Mouse (Mus musculus): ENCODE results near the gene Abhd14a. TPM values are rescaled to one million over a fixed set of nuclear protein-coding genes. Genes with fewer than 3 reads are reported as not detected.

The Abhd14a gene
- 1.0 TPM for polyA plus RNA-seq (2014; fragmentation: Illumina TruSeq; extraction: RNeasy Lipid Tissue Mini Kit (QIAGEN cat#74804); ENCODE audit: low read depth, low replicate concordance)

GRCm38 (mm10) chr9:106447348-106447747, at the start of gene Abhd14a, which contains the start of gene Abhd14b:
Gene Abhd14a (minus strand): TSS chr9:106447678.
Gene Abhd14b (plus strand): TSS chr9:106447459.

GRCm38 (mm10) chr9:106476924-106477484, 29.5 kb upstream of the Abhd14a start, which contains the start of gene Parp3:
Gene Parp3 (minus strand): TSS chr9:106476949.

DNA sequence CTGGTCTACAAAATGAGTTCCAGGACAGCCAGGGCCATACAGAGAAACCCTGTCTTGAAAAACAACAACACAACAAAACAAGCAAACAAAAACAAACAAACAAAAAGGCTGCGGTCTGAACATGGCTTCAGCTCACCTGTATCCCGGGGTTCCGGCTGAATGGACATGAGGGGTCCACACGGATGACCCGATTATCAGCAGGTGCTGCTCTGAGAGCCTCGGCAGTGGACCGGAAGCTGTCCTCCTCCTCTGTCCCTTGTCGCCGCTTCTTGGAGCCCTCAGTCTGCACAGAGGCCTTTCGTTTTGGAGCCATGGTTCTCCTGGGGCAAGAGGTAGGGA, 28.2 kb upstream of the Abhd14a start, which contains the start of gene Rrp9:
Gene Rrp9 (plus strand): TSS at position 301 of the 339 bp plus-strand sequence.

DNA sequence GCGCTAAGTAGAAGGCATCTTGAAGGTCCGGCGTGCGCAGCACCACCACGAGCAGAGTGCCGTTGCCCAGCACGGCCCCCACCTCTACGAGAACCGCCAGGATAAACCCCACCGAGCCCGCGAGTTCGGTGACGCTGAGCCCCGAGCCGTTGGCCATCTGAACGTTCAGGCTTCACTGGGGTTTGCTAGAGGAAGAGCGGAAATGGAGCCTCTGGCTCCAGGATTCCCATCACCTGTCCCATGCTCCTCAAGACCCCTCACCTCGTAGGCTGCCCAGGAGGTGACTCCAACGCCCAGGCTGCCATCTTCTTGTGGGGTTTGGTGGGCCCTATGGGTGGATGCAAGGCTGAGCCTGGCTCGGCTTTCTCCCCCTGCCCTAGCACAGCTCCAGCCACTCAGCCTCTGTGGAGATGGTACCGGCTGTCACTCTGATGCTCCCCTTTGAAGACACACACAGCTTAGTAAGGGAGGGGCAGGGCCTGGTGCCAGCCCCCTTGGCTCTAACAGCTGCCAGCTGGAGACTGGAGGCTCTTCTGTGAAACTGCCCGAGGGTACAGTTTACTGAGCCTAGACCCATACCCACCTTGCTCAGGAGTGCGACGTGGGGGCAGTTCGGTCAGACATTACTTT, 18.2 kb upstream of the Abhd14a start, which contains the start of gene Gpr62:
Gene Gpr62 (minus strand): TSS at position 368 of the 630 bp plus-strand sequence.

GRCm38 (mm10) chr9:106453271-106454070, 6.0 kb upstream of the Abhd14a start, which contains the start of gene Pcbp4:
Gene Pcbp4 (plus strand): TSS chr9:106453291.

DNA sequence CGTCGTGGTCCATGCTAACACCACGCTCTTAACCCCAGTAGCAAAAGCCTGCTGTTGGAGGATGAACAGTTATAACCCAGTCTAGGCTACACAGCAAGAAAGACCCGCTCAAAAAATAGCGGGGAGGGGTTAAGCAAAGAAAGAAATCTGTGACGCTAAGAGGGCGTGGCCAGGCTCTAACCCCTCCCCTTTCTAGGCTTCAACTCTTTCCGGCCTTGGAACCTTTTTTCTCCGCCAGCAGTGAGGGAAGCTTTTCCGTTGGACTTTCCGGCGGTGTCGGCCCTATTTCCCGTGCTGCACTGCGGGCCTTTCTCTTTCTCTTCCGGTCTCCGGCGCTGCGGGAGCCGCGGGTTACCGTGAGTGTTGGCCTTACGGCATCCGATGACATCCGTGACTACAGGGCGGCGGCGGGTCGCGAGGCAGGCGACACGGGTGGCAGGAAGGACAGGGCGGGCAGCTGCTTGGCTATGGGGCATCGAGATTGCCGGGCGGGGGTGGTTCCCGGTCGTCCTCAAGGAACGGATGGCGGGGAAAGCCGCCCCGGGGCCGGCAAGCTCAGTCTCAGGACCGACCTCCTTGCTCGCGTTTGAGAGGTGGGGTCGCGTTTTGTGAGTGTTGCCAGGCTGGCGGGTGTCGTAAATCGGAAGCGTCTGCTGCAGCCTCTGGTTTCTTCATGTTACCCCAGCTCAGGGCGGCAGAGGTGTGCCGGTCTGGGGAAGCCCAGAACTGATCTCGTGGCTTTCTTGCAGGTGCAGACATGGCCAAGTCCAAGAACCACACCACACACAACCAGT, 18.1 kb downstream of the Abhd14a start, which contains the start of gene Rpl29:
Gene Rpl29 (plus strand): TSS at position 234 of the 794 bp plus-strand sequence.

Other genes starting within 250 kb of the Abhd14a start
- gene Ppm1m, start 247.9 kb downstream of the Abhd14a start, polyA plus RNA-seq (2014; fragmentation: Illumina TruSeq; extraction: RNeasy Lipid Tissue Mini Kit (QIAGEN cat#74804); ENCODE audit: low read depth, low replicate concordance), result 10.9 TPM
- gene Twf2, start 244.6 kb downstream of the Abhd14a start, polyA plus RNA-seq (2014; fragmentation: Illumina TruSeq; extraction: RNeasy Lipid Tissue Mini Kit (QIAGEN cat#74804); ENCODE audit: low read depth, low replicate concordance), result 1.7 TPM
- gene Tlr9, start 225.1 kb downstream of the Abhd14a start, polyA plus RNA-seq (2014; fragmentation: Illumina TruSeq; extraction: RNeasy Lipid Tissue Mini Kit (QIAGEN cat#74804); ENCODE audit: low read depth, low replicate concordance), result not detected
- 319 TPM for gene Alas1, start 199.0 kb downstream of the Abhd14a start, polyA plus RNA-seq (2014; fragmentation: Illumina TruSeq; extraction: RNeasy Lipid Tissue Mini Kit (QIAGEN cat#74804); ENCODE audit: low read depth, low replicate concordance)
- not detected for gene Poc1a, start 166.6 kb downstream of the Abhd14a start, polyA plus RNA-seq (2014; fragmentation: Illumina TruSeq; extraction: RNeasy Lipid Tissue Mini Kit (QIAGEN cat#74804); ENCODE audit: low read depth, low replicate concordance)
- 13.1 TPM for gene Dusp7, start 79.0 kb downstream of the Abhd14a start, polyA plus RNA-seq (2014; fragmentation: Illumina TruSeq; extraction: RNeasy Lipid Tissue Mini Kit (QIAGEN cat#74804); ENCODE audit: low read depth, low replicate concordance)
- 28.9 TPM for gene Rpl29, start 18.2 kb downstream of the Abhd14a start, polyA plus RNA-seq (2014; fragmentation: Illumina TruSeq; extraction: RNeasy Lipid Tissue Mini Kit (QIAGEN cat#74804); ENCODE audit: low read depth, low replicate concordance)
- gene Acy1, start 9.4 kb downstream of the Abhd14a start, polyA plus RNA-seq (2014; fragmentation: Illumina TruSeq; extraction: RNeasy Lipid Tissue Mini Kit (QIAGEN cat#74804); ENCODE audit: low read depth, low replicate concordance), result 0.82 TPM
- 17.8 TPM for gene Abhd14b, start 219 bp downstream of the Abhd14a start, polyA plus RNA-seq (2014; fragmentation: Illumina TruSeq; extraction: RNeasy Lipid Tissue Mini Kit (QIAGEN cat#74804); ENCODE audit: low read depth, low replicate concordance)
- not detected for gene Pcbp4, start 5.6 kb upstream of the Abhd14a start, polyA plus RNA-seq (2014; fragmentation: Illumina TruSeq; extraction: RNeasy Lipid Tissue Mini Kit (QIAGEN cat#74804); ENCODE audit: low read depth, low replicate concordance)
- gene Gpr62, start 18.3 kb upstream of the Abhd14a start, polyA plus RNA-seq (2014; fragmentation: Illumina TruSeq; extraction: RNeasy Lipid Tissue Mini Kit (QIAGEN cat#74804); ENCODE audit: low read depth, low replicate concordance), result not detected
- not detected for gene Rrp9, start 28.3 kb upstream of the Abhd14a start, polyA plus RNA-seq (2014; fragmentation: Illumina TruSeq; extraction: RNeasy Lipid Tissue Mini Kit (QIAGEN cat#74804); ENCODE audit: low read depth, low replicate concordance)
- gene Parp3, start 29.3 kb upstream of the Abhd14a start, polyA plus RNA-seq (2014; fragmentation: Illumina TruSeq; extraction: RNeasy Lipid Tissue Mini Kit (QIAGEN cat#74804); ENCODE audit: low read depth, low replicate concordance), result 16.7 TPM
- gene Iqcf1, start 52.3 kb upstream of the Abhd14a start, polyA plus RNA-seq (2014; fragmentation: Illumina TruSeq; extraction: RNeasy Lipid Tissue Mini Kit (QIAGEN cat#74804); ENCODE audit: low read depth, low replicate concordance), result not detected
- not detected for gene Iqcf5, start 66.9 kb upstream of the Abhd14a start, polyA plus RNA-seq (2014; fragmentation: Illumina TruSeq; extraction: RNeasy Lipid Tissue Mini Kit (QIAGEN cat#74804); ENCODE audit: low read depth, low replicate concordance)
- gene Iqcf3, start 114.0 kb upstream of the Abhd14a start, polyA plus RNA-seq (2014; fragmentation: Illumina TruSeq; extraction: RNeasy Lipid Tissue Mini Kit (QIAGEN cat#74804); ENCODE audit: low read depth, low replicate concordance), result not detected
- not detected for gene Iqcf4, start 123.3 kb upstream of the Abhd14a start, polyA plus RNA-seq (2014; fragmentation: Illumina TruSeq; extraction: RNeasy Lipid Tissue Mini Kit (QIAGEN cat#74804); ENCODE audit: low read depth, low replicate concordance)
- gene Iqcf6, start 178.9 kb upstream of the Abhd14a start, polyA plus RNA-seq (2014; fragmentation: Illumina TruSeq; extraction: RNeasy Lipid Tissue Mini Kit (QIAGEN cat#74804); ENCODE audit: low read depth, low replicate concordance), result not detected
- gene Grm2, start 208.4 kb upstream of the Abhd14a start, polyA plus RNA-seq (2014; fragmentation: Illumina TruSeq; extraction: RNeasy Lipid Tissue Mini Kit (QIAGEN cat#74804); ENCODE audit: low read depth, low replicate concordance), result not detected
- gene Tex264, start 238.2 kb upstream of the Abhd14a start, polyA plus RNA-seq (2014; fragmentation: Illumina TruSeq; extraction: RNeasy Lipid Tissue Mini Kit (QIAGEN cat#74804); ENCODE audit: low read depth, low replicate concordance), result 16.4 TPM

Data from adrenal gland, adult 10 weeks (tissue).